Mouse (Mus musculus) cerebellum, postnatal 10 days (tissue): Measurements from ENCODE around the gene Gm13304.
"Not testable (repeated sequence)": the region's sequence is repeated elsewhere in the genome, so short reads cannot be mapped to it uniquely, and the experiment has no call there.

ENCODE experiments used
- DNase-seq, 2 experiments: peaks; one replicate each; pipeline ENCODE4 v3.0.0; 2021; ENCODE audit warnings: mixed read lengths in 2 of 2

Gene Gm13304

GRCm38 (mm10) chr4:42114517-42114916 lies at the start of gene Gm13304:
Gene Gm13304 (plus strand): TSS chr4:42114817.
- not testable (repeated sequence) for DNase-seq

GRCm38 (mm10) chr4:42090907-42091306 lies 23.7 kb upstream of the Gm13304 start, which contains the start of gene Gm3893:
Gene Gm3893 (plus strand): TSS chr4:42091207.
- not testable (repeated sequence) for DNase-seq

DNA sequence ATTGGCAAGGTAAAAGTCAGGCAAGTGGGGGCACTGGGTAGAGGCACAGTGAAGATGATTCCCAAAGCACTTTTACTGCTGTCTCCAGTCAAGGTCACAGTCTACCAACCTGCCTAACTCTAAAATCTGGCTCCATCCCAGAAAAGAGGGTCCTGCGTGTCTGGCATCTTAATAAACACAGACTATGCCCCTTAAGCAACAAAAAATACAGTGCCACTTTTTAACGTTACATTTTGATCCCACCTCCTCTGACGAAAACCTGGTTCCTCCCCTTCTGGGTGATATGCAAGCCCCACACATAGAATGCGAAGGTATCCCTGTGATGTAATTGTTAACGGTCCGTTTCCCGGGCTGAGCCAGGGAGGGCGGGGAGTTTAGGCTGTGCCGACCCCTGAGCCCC lies 38.5 kb downstream of the Gm13304 start, which contains the start of gene Gm13306:
Gene Gm13306 (plus strand): TSS at position 301 of the 400 bp plus-strand sequence.
- DNase-seq = not testable (repeated sequence)
